Mouse (Mus musculus) stomach, postnatal 0 days (tissue): ENCODE measurements around the gene Adamtsl1.

Experiments
- CTCF ChIP-seq: IDR thresholded peaks from 2 replicates; pipeline ENCODE4 v1.5.1; 2016; ENCODE audit warnings: antibody characterized with exemption, low read depth, mild to moderate bottlenecking, moderate library complexity
- EP300 ChIP-seq: optimal IDR thresholded peaks from 2 replicates; pipeline ENCODE3; 2016; ENCODE audit warnings: antibody characterized with exemption

DNA sequence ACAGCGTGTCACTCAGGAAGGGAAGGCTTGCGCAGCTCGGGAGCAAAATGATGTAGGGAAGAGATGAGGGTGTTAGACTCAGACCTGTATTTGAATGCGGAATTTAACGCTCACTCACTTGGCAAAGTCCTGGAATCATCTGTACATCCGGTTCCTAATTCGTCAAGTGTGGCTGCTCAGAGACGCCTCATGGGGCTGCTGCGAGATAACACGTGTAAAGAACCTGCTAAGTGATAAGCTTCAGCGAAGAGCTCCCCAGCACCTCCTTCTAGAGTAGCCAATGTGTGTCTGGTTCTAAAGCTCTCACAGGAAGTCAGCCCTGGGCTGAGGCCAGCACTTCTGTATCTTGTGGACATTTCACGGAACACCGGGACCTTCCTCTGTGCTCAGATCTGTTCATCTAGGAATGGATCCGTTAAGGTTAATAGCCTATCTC, 250.1 kb downstream of the Adamtsl1 start:
- TF ChIP-seq EP300 (no peak), CTCF (no peak)
